Mouse (Mus musculus): Measurements from ENCODE around the gene Ncaph. TPM values are rescaled to one million over a fixed set of nuclear protein-coding genes. Genes with fewer than 3 reads are reported as not detected.
"Not testable (repeated sequence)": the region's sequence is repeated elsewhere in the genome, so short reads cannot be mapped to it uniquely, and the experiment has no call there.

Ncaph gene
- 1 to 10 TPM; 3.7 to 4.2 TPM for total RNA-seq (2021)
- long read RNA-seq, experiment 1, partial matches to known transcripts: 4 of 6 reads
- long read RNA-seq, experiment 1, other reads (novel, unspliced or antisense): 1 of 6 reads
- long read RNA-seq, experiment 2, partial matches to known transcripts: 4 of 8 reads
- long read RNA-seq, experiment 2, other reads (novel, unspliced or antisense): 0 of 8 reads

- peak; percentile 87 to 92 for DNase-seq (ENCODE audit: low spot score in 2 of 2)
- intact Hi-C loops (cut with DNase I): no loop called here
These were observed at the start of gene Ncaph for GRCm38 (mm10) chr2:127133621-127134461. Gene Ncaph, minus strand, starts transcription at chr2:127133954.

- intact Hi-C loops (cut with DNase I): no loop called here
- DNase-seq (ENCODE audit: low spot score in 2 of 2): peak; percentile 83 to 94
These were observed 49.0 kb upstream of the Ncaph start for GRCm38 (mm10) chr2:127182598-127183381.

GRCm38 (mm10) chr2:127166261-127166660, 32.5 kb upstream of the Ncaph start:
- intact Hi-C loops (cut with DNase I): loop anchor here (1.0 kb wide), 1 partner anchor 39 kb away; no protein-coding TSS in a partner anchor
- peak; percentile 36 to 74 for DNase-seq (ENCODE audit: low spot score in 2 of 2)

GRCm38 (mm10) chr2:127165675-127166074, 31.9 kb upstream of the Ncaph start:
- intact Hi-C loops (cut with DNase I): loop anchor here (1.0 kb wide), 1 partner anchor 40 kb away; no protein-coding TSS in a partner anchor
- DNase-seq (ENCODE audit: low spot score in 2 of 2): no peak

GRCm38 (mm10) chr2:127145699-127146098, 11.9 kb upstream of the Ncaph start:
- intact Hi-C loops (cut with DNase I): no loop called here
- no peak for DNase-seq (ENCODE audit: low spot score in 2 of 2)

- peak in 1 of 2 experiments; percentile 45 for DNase-seq (ENCODE audit: low spot score in 2 of 2)
- intact Hi-C loops (cut with DNase I): no loop called here
These were observed 9.7 kb upstream of the Ncaph start, which contains the start of gene Itpripl1 for GRCm38 (mm10) chr2:127143158-127144063. Gene Itpripl1, minus strand, starts transcription at chr2:127143442.

- intact Hi-C loops (cut with DNase I): no loop called here
- no peak for DNase-seq (ENCODE audit: low spot score in 2 of 2)
These were observed 8.9 kb upstream of the Ncaph start for GRCm38 (mm10) chr2:127142577-127143157.

- no peak for DNase-seq (ENCODE audit: low spot score in 2 of 2)
- intact Hi-C loops (cut with DNase I): no loop called here
These were observed 8.3 kb upstream of the Ncaph start for GRCm38 (mm10) chr2:127142031-127142430.

GRCm38 (mm10) chr2:127140011-127140410, 6.3 kb upstream of the Ncaph start:
- intact Hi-C loops (cut with DNase I): no loop called here
- peak in 1 of 2 experiments; percentile 36 for DNase-seq (ENCODE audit: low spot score in 2 of 2)

GRCm38 (mm10) chr2:127139605-127140004, 5.9 kb upstream of the Ncaph start:
- no peak for DNase-seq (ENCODE audit: low spot score in 2 of 2)
- intact Hi-C loops (cut with DNase I): no loop called here

- no peak for DNase-seq (ENCODE audit: low spot score in 2 of 2)
- intact Hi-C loops (cut with DNase I): no loop called here
These were observed 5.3 kb upstream of the Ncaph start for GRCm38 (mm10) chr2:127139094-127139493.

GRCm38 (mm10) chr2:127138449-127138848, 4.7 kb upstream of the Ncaph start:
- no peak for DNase-seq (ENCODE audit: low spot score in 2 of 2)
- intact Hi-C loops (cut with DNase I): no loop called here

- intact Hi-C loops (cut with DNase I): no loop called here
These were observed 4.2 kb upstream of the Ncaph start for GRCm38 (mm10) chr2:127137838-127138420.

GRCm38 (mm10) chr2:127136979-127137378, 3.2 kb upstream of the Ncaph start:
- intact Hi-C loops (cut with DNase I): no loop called here
- DNase-seq (ENCODE audit: low spot score in 2 of 2): peak; percentile 23 to 49

More at GRCm38 (mm10) chr2:127137838-127138420, 4.2 kb upstream of the Ncaph start:
- no peak for DNase-seq (ENCODE audit: low spot score in 2 of 2)

GRCm38 (mm10) chr2:127135255-127135654, 1.5 kb upstream of the Ncaph start:
- intact Hi-C loops (cut with DNase I); DNase-seq (ENCODE audit: low spot score in 2 of 2): not testable (repeated sequence)

- no peak for DNase-seq (ENCODE audit: low spot score in 2 of 2)
- intact Hi-C loops (cut with DNase I): no loop called here
These were observed 2.4 kb downstream of the Ncaph start for GRCm38 (mm10) chr2:127131353-127131752.

- intact Hi-C loops (cut with DNase I): no loop called here
- no peak for DNase-seq (ENCODE audit: low spot score in 2 of 2)
These were observed 4.8 kb downstream of the Ncaph start for GRCm38 (mm10) chr2:127128926-127129325.

GRCm38 (mm10) chr2:127121591-127122235, 12.0 kb downstream of the Ncaph start:
- intact Hi-C loops (cut with DNase I): no loop called here
- DNase-seq (ENCODE audit: low spot score in 2 of 2): peak; percentile 5 to 32

Measured in left cerebral cortex, postnatal 14 days (tissue).